Mouse (Mus musculus): ENCODE measurements at regions not wholly inside any gene's neighbourhood (a gene's known extent, or its start where the extent isn't known, plus 50 kb on each side); places are given as distances from the start of the nearest gene placed in this dataset.
A peak's percentile ranks its signal among the peaks of the same experiment; 100 is the strongest.
"Not testable (repeated sequence)": the region's sequence is repeated elsewhere in the genome, so short reads cannot be mapped to it uniquely, and the experiment has no call there.

DNA sequence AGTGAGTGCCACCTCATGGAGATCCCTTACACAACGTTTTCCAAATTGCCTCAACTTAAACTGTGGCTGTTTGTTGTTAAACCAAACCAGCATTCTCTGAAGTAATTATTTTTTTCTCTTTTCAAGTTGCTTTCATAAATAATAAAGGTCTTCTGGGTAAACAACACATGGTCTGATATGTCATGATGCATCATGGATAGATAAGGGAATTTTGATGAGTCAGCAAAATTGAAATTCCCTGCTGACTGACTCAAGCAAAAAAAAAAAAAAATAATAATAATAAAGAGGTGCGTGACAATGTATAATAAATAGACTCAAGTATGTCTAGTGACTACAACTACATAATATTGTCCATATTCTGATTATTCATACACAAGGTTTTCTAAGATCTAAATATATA lies 201.8 kb downstream of the Adgb start:
- DNase-seq (ENCODE audit: low spot score in 2 of 2), result no peak

- DNase-seq (ENCODE audit: low spot score in 2 of 2), result peak in 1 of 2 experiments; percentile 16
Observed at GRCm38 (mm10) chr10:10252540-10253318, 219.4 kb downstream of the Adgb start.

GRCm38 (mm10) chr10:10252136-10252535 lies 220.0 kb downstream of the Adgb start:
- peak in 1 of 2 experiments; percentile 5 for DNase-seq (ENCODE audit: low spot score in 2 of 2)

DNA sequence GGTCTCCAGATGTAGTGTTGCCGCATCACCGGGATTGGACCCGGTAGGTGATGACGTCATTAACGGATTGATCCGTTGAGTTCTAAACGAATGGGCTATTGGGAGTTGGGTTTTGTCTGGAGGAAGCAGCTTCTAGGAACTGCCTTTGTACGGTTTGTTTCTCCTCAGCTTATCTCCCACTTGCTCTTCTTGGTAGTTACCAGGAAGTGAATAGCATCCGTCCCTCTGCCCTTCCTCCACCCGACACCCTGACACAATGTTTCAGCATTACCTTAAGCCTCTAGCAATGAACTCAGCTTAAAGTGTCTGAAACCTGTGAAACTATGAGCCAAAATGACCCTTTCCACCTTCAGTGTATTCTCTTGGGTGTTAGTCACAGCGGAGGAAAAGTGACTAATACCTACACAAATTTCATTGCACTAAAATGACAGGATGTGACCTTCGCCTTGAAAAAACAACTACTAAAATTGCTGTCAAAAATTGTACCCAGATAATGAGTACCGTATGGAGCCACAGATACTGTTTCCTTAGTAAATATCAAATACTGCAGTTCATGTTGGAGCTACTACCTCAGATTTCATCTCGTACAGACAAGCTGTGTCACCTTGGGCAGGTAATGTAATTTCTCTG lies 237.1 kb downstream of the Adgb start:
- no peak for DNase-seq (ENCODE audit: low spot score in 2 of 2)

- no peak for DNase-seq (ENCODE audit: low spot score in 2 of 2)
Observed at GRCm38 (mm10) chr10:10224582-10225144, 247.5 kb downstream of the Adgb start.

DNA sequence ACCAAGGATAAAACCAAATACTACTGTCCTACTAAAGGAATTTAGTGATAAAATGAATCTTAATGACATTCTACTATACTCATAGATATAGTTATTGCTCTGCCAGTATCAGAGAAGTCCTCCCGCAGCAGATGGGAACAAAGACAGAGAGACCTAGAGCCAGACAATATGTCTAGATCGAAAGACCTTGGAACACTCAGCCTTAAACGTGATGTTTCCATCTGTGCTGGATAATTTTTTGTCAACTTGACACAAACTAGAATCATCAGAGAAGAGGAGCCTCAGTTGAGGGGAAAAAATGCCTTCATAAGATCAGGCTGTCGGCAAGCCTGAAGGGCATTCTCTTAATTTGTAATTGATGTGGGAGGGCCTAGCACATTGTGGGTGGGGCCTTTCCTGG lies 252.4 kb downstream of the Adgb start:
- DNase-seq (ENCODE audit: low spot score in 2 of 2), result no peak

DNA sequence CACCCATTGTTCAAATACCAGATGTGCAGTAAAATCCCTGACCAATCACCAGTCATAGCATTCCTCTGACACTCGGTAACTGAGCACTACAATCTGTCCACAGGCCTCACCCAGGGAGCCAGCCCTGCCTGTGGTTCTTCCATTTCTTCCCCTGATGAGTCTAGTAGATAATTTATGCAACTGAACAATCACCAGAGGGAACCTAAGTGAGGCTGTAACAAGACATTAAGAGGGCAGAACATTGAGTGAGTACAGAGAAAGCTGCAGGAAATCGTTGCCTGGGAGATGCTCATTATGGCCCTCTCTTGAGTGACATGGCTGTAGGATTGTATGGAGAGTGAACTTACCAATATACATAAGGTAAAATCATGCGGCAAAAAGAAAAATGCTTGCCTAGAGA lies 255.2 kb downstream of the Adgb start:
- no peak for DNase-seq (ENCODE audit: low spot score in 2 of 2)

DNA sequence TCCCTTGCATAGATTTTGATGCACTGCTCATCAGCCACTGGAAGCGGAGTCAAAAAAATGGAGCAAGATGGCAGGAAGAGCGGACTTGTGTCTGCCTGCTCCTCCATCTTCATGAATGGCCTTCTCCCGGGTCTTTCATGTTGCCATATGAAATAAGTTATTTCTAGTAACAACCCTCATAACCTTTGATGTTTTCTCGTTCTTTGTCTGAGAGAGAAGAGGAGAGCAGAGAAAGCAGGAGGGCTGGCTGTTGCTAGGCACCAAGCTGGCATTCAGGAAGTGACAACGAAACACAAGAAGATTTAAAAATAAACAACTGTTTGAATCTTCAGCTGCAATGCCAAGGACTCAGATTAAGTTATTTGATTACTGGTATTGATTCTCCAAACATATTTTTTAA lies 256.8 kb downstream of the Adgb start:
- DNase-seq (ENCODE audit: low spot score in 2 of 2), result no peak

GRCm38 (mm10) chr10:10208354-10208753 lies 263.8 kb downstream of the Adgb start:
- no peak for DNase-seq (ENCODE audit: low spot score in 2 of 2)

DNA sequence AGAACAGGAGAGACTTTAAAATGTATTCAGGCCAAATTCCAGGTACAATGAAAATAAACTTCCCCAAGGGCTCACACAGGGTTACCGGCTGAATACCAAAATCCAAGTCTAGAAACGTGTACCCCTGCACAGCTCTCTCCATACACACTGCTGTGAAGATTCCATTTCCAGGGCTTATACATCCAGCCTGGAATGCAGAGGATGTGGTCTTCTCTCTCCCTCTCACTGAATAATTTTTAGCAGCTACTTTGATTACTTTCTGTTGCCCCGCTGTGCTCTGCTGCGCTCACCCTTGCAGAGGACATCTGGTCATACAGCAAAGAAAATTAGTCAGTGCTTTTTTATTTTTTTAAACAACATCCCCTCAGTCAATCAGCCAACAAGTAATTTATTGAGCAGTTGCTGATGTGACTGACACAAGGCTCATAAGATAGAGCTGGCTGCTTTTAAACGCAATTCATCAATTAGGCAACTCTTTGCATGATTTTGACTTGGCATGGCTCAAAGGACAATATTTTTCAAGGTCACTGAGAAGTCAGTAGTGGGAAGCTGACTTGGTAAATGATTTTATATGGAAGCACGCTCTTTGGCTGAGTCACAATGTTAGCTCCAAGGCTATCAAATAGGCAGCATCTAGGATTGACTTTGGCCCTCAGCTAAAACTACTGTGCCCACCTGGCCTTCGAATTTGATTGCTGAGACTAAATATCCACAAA lies 266.2 kb downstream of the Adgb start:
- DNase-seq (ENCODE audit: low spot score in 2 of 2), result no peak

DNA sequence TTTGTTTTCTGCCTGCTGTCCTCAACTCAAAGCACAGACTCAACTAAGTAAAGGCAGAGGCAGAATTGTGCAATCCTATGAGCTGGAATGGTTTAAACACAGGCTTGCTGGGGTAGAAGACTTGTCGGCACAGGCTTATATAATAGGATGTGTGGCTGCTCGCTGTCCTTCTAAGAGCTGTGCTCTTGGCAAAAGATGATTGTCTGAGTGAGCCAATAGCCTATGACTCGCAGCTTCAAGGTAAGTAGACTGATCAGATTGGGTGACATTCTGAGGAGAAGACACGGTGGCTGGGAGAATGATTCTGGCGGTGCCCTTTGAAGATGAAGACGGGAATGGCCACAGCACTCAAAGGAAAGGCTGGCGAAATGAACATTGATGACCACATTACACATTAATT lies 268.1 kb downstream of the Adgb start:
- DNase-seq (ENCODE audit: low spot score in 2 of 2), result no peak

DNA sequence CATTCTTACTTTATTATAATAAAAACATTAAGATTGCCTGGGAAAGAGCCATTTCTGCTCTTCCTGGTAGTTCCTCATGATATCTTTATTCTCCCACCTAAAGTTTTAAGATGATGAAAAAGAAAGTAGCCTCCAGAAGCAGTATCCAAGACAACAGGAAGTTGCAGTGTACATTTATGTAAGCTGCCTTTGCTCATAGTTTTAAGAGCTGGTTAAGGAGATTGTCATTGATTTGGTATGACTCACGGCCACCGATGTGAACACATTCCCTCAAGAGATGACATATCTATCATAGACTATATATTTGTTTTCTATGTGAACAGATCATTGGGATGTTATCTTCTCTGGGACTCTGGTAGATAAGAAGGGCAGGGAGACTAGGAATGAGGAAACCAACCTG lies 281.8 kb downstream of the Adgb start:
- no peak for DNase-seq (ENCODE audit: low spot score in 2 of 2)

DNA sequence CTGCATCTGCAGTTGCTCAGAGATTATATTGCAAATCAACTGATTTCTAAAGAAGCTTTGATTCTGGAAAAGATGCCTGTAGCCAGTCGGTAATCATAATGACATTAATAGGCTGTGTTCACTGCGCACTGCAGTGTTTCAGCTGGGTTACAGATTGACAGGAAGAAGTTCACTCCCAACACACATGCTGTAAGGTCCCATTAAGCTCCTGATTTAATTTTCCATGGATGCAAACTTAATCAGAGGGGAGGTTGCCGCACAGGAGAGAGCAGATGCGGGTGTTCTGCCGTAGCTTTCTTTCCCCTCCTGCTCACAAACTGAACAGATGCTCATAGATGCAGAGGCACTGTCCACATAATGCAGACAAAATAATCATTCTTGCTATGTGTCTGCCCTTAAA lies 284.0 kb downstream of the Adgb start:
- no peak for DNase-seq (ENCODE audit: low spot score in 2 of 2)

GRCm38 (mm10) chr10:10186721-10187120 lies 285.4 kb downstream of the Adgb start:
- no peak for DNase-seq (ENCODE audit: low spot score in 2 of 2)

- DNase-seq (ENCODE audit: low spot score in 2 of 2), result no peak
Observed at GRCm38 (mm10) chr10:10185298-10185883, 284.5 kb upstream of the Stxbp5 start.

GRCm38 (mm10) chr10:10184386-10184785 lies 283.5 kb upstream of the Stxbp5 start:
- DNase-seq (ENCODE audit: low spot score in 2 of 2), result no peak

DNA sequence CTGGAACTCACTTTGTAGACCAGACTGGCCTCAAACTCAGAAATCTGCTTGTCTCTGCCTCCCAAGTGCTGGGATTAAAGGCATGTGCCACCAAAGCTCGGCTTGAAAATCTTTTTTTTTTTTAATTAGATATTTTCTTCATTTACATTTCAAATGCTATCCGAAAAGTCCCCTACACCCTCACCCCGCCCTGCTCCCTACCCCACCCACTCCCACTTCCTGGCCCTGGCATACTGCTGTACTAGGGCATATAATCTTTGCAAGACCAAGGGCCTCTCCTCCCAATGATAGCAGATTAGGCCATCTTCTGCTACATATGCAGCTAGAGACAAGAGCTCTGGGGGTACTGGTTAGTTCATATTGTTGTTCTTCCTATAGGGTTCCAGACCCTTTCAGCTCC lies 276.2 kb upstream of the Stxbp5 start:
- not testable (repeated sequence) for DNase-seq (ENCODE audit: low spot score in 2 of 2)

Data from right cerebral cortex, postnatal 36 days (tissue).